Mouse (Mus musculus) brain, embryonic 14.5 days (tissue): ENCODE measurements around the gene Tlx1. TPM values are rescaled to one million over a fixed set of nuclear protein-coding genes. Genes with fewer than 3 reads are reported as not detected.

ENCODE experiments used
- DNase-seq: peaks from one replicate; pipeline ENCODE4 v3.0.0-alpha.2; 2011; ENCODE audit warnings: low read depth
- CTCF ChIP-seq: fragments of 200-500 bp; IDR thresholded peaks from 2 replicates; pipeline ENCODE4 v1.5.1; 2012; ENCODE audit warnings: inconsistent platforms, mild to moderate bottlenecking, moderate library complexity, borderline replicate concordance; ENCODE audit not compliant: insufficient read depth, insufficient read length; ENCODE audit errors: extremely low read depth
- POLR2A ChIP-seq: fragments of 200-500 bp; IDR thresholded peaks from 2 replicates; pipeline ENCODE4 v1.6.1; 2012; ENCODE audit warnings: mild to moderate bottlenecking, inconsistent platforms, borderline replicate concordance; ENCODE audit not compliant: poor library complexity, insufficient read depth, insufficient read length, severe bottlenecking; ENCODE audit errors: extremely low read depth
- polyA plus RNA-seq: library from polyadenylated mRNA; depleted of rRNA; stranded (reverse); fragments of >200 nt; gene quantifications from 2 replicates; pipeline ENCODE4 v1.2.3, GENCODE M21; 2012; rRNA removed

The Tlx1 gene
- polyA plus RNA-seq, 1 experiment, result 3.4 TPM

- DNase-seq, result no peak
- TF ChIP-seq POLR2A (no peak), CTCF (no peak)
Observed at GRCm38 (mm10) chr19:45194651-45195050, 44.2 kb downstream of the Tlx1 start.

GRCm38 (mm10) chr19:45196967-45197366, 46.5 kb downstream of the Tlx1 start:
- DNase-seq, result no peak

DNA sequence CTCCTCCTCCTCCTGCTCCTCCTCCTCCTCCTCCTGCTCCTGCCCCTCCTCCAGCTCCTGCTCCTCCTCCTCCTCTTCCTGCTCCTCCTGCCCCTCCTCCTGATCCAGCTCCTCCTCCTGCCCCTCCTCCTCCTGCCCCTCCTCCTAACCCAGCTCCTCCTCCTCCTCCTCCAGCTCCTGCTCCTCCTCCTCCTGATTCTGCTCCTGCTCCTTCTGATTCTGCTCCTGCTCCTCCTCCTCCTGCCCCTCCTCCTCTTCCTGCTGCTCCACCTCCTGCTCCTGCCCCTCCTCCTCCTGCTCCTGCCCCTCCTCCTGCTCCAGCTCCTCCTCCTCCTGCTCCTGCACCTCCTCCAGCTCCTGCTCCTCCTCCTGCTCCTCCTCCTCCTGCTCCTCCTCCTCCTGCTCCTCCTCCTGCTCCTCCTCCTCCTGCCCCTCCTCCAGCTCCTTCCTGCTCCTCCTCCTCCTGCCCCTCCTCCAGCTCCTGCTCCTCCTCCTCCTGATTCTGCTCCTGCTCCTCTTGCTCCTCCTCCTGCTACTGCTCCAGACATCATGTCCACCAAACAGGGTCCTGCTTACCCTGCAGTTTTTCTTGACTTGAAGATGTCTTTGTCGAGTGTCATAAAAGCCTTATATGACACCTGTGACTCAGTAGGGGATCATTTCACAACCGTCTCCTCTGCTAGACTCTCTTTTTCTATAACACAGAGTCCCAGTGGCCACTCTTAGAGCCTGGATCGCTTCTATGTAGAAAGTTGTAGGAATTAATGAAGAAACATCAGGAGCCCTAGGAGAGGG, 55.0 kb downstream of the Tlx1 start:
- TF ChIP-seq POLR2A (no peak), CTCF (no peak)
- DNase-seq, result no peak

More at GRCm38 (mm10) chr19:45196967-45197366, 46.5 kb downstream of the Tlx1 start:
- TF ChIP-seq CTCF (no peak), POLR2A (no peak)

Other genes with a start within 250 kb of the Tlx1 start
- 49.0 and 51.3 TPM in 2 replicates for gene Slf2, start 219.5 kb upstream of the Tlx1 start, polyA plus RNA-seq
- 172 and 215 TPM in 2 replicates for gene Sema4g, start 161.6 kb upstream of the Tlx1 start, polyA plus RNA-seq
- gene Twnk, start 145.0 kb upstream of the Tlx1 start, polyA plus RNA-seq, result 15.6 and 16.5 TPM in 2 replicates
- 96.2 and 115 TPM in 2 replicates for gene Mrpl43, start 144.2 kb upstream of the Tlx1 start, polyA plus RNA-seq
- 39.9 and 40.6 TPM in 2 replicates for gene Lzts2, start 136.3 kb upstream of the Tlx1 start, polyA plus RNA-seq
- gene Pdzd7, start 105.0 kb upstream of the Tlx1 start, polyA plus RNA-seq, result 8.8 and 9.8 TPM in 2 replicates
- 83.3 and 93.1 TPM in 2 replicates for gene Sfxn3, start 103.2 kb upstream of the Tlx1 start, polyA plus RNA-seq
- 1.5 and 3.0 TPM in 2 replicates for gene Kazald1, start 75.4 kb upstream of the Tlx1 start, polyA plus RNA-seq
- 0.97 and 8.4 TPM in 2 replicates for gene Lbx1, start 85.1 kb downstream of the Tlx1 start, polyA plus RNA-seq
- gene Btrc, start 213.1 kb downstream of the Tlx1 start, polyA plus RNA-seq, result 45.1 and 55.9 TPM in 2 replicates